Mouse (Mus musculus) heart, postnatal 14 days (tissue): ENCODE data around the gene Il21r. TPM values are rescaled to one million over a fixed set of nuclear protein-coding genes. Genes with fewer than 3 reads are reported as not detected.

ENCODE experiments used
- DNase-seq, 2 experiments: peaks; one replicate each; pipeline ENCODE4 v3.0.0; 2021 to 2022
- intact Hi-C: fragments of 180-260 bp; cut with DNase I; formaldehyde crosslinking; loops from one replicate; pipeline ENCODE4 v1.15.1; 2025
- total RNA-seq, 2 experiments: library from RNA; stranded (reverse); gene quantifications; 2 replicates each; pipeline ENCODE4 v1.2.3; 2021

Gene Il21r
- total RNA-seq, 2 experiments from 2014 or later: 0.55 to 3.1 TPM

GRCm38 (mm10) chr7:125625829-125626228, 22.6 kb downstream of the Il21r start:
- intact Hi-C loops: no loop called here
- DNase-seq: no peak

GRCm38 (mm10) chr7:125630317-125630716, 27.1 kb downstream of the Il21r start:
- intact Hi-C loops: no loop called here
- DNase-seq: no peak

- intact Hi-C loops: no loop called here
- no peak for DNase-seq
Measured at GRCm38 (mm10) chr7:125630989-125631388, 27.8 kb downstream of the Il21r start.

- intact Hi-C loops: loop anchor here (2.0 kb wide), 2 partner anchors 57 to 217 kb away; no protein-coding TSS in a partner anchor
- no peak for DNase-seq
Measured at GRCm38 (mm10) chr7:125637220-125638140, 34.3 kb downstream of the Il21r start.

GRCm38 (mm10) chr7:125638376-125638775, 35.1 kb downstream of the Il21r start:
- intact Hi-C loops: loop anchor here (2.0 kb wide), 2 partner anchors 58 to 218 kb away; no protein-coding TSS in a partner anchor
- no peak for DNase-seq

GRCm38 (mm10) chr7:125638870-125639386, 35.7 kb downstream of the Il21r start:
- intact Hi-C loops: loop anchor here (1.0 to 2.0 kb wide), 3 partner anchors 58 to 218 kb away; no protein-coding TSS in a partner anchor
- peak; percentile 69 to 77 for DNase-seq

GRCm38 (mm10) chr7:125643880-125644279, 40.7 kb downstream of the Il21r start:
- peak in 1 of 2 experiments; percentile 28 for DNase-seq
- intact Hi-C loops: no loop called here

- intact Hi-C loops: no loop called here
- no peak for DNase-seq
Measured at GRCm38 (mm10) chr7:125645413-125645812, 42.2 kb downstream of the Il21r start.

- intact Hi-C loops: no loop called here
- no peak for DNase-seq
Measured at GRCm38 (mm10) chr7:125649013-125649412, 45.8 kb downstream of the Il21r start.

- intact Hi-C loops: no loop called here
- no peak for DNase-seq
Measured at GRCm38 (mm10) chr7:125657511-125657910, 54.3 kb downstream of the Il21r start.

- intact Hi-C loops: no loop called here
- no peak for DNase-seq
Measured at GRCm38 (mm10) chr7:125663654-125664053, 60.4 kb downstream of the Il21r start.

GRCm38 (mm10) chr7:125670865-125671264, 67.6 kb downstream of the Il21r start:
- DNase-seq: no peak
- intact Hi-C loops: no loop called here

GRCm38 (mm10) chr7:125671396-125671795, 68.2 kb downstream of the Il21r start:
- intact Hi-C loops: no loop called here
- DNase-seq: no peak

GRCm38 (mm10) chr7:125674916-125675315, 71.7 kb downstream of the Il21r start:
- intact Hi-C loops: loop anchor here (2.0 kb wide), 1 partner anchor 412 kb away; no protein-coding TSS in a partner anchor
- DNase-seq: peak; percentile 42 to 70

- no peak for DNase-seq
- intact Hi-C loops: no loop called here
Measured at GRCm38 (mm10) chr7:125678756-125679155, 75.5 kb downstream of the Il21r start.

- intact Hi-C loops: no loop called here
- no peak for DNase-seq
Measured at GRCm38 (mm10) chr7:125679936-125680335, 76.7 kb downstream of the Il21r start.

Other genes starting within 250 kb of the Il21r start
- 1 to 10 TPM; 3.1 to 4.1 TPM for gene Kdm8, start 158.8 kb upstream of the Il21r start, total RNA-seq
- 10 to 100 TPM; 28.7 to 36.2 TPM for gene Nsmce1, start 111.8 kb upstream of the Il21r start, total RNA-seq
- 10 to 100 TPM; 20.0 to 20.3 TPM for gene Il4ra, start 51.3 kb upstream of the Il21r start, total RNA-seq
- 10 to 100 TPM; 68.4 to 72.4 TPM for gene Gtf3c1, start 104.4 kb downstream of the Il21r start, total RNA-seq
- gene D430042O09Rik, start 104.5 kb downstream of the Il21r start, total RNA-seq: 10 to 100 TPM; 11.7 to 15.2 TPM